Mouse (Mus musculus) left cerebral cortex, postnatal 4 days (tissue): ENCODE results near the gene Dnajb1. TPM values are rescaled to one million over a fixed set of nuclear protein-coding genes. Genes with fewer than 3 reads are reported as not detected.
A peak's percentile ranks its signal among the peaks of the same experiment; 100 is the strongest.
"Not testable (repeated sequence)": the region's sequence is repeated elsewhere in the genome, so short reads cannot be mapped to it uniquely, and the experiment has no call there.

Experiments used
- DNase-seq: peaks from one replicate; pipeline ENCODE4 v3.0.0-alpha.2; 2022
- intact Hi-C: fragments of 180-260 bp; cut with DNase I; formaldehyde crosslinking; loops from one replicate; pipeline ENCODE4 v1.15.1; 2025
- total RNA-seq, 2 experiments: library from RNA; stranded (reverse); gene quantifications; 2 replicates each; pipeline ENCODE4 v1.2.3; 2021

Gene Dnajb1
- total RNA-seq, 2 experiments from 2014 or later = 35.3 to 35.9 TPM

- intact Hi-C loops = no loop called here
- DNase-seq = no peak
Measured at GRCm38 (mm10) chr8:83577384-83577791, 30.6 kb upstream of the Dnajb1 start.

- no peak for DNase-seq
Measured at GRCm38 (mm10) chr8:83578131-83579055, 29.6 kb upstream of the Dnajb1 start.

GRCm38 (mm10) chr8:83579676-83580075 is 28.3 kb upstream of the Dnajb1 start:
- DNase-seq = no peak
- intact Hi-C loops = no loop called here

More at GRCm38 (mm10) chr8:83578131-83579055, 29.6 kb upstream of the Dnajb1 start:
- intact Hi-C loops = no loop called here

GRCm38 (mm10) chr8:83580826-83581225 is 27.2 kb upstream of the Dnajb1 start:
- intact Hi-C loops = no loop called here
- DNase-seq = no peak

GRCm38 (mm10) chr8:83582226-83582625 is 25.8 kb upstream of the Dnajb1 start:
- DNase-seq = no peak
- intact Hi-C loops = no loop called here

GRCm38 (mm10) chr8:83583236-83583635 is 24.8 kb upstream of the Dnajb1 start:
- DNase-seq = no peak
- intact Hi-C loops = no loop called here

GRCm38 (mm10) chr8:83584771-83585170 is 23.2 kb upstream of the Dnajb1 start:
- intact Hi-C loops = no loop called here

GRCm38 (mm10) chr8:83585333-83585732 is 22.7 kb upstream of the Dnajb1 start:
- DNase-seq = peak; percentile 48

More at GRCm38 (mm10) chr8:83584771-83585170, 23.2 kb upstream of the Dnajb1 start:
- DNase-seq = no peak

GRCm38 (mm10) chr8:83587644-83588043 is 20.3 kb upstream of the Dnajb1 start:
- no peak for DNase-seq
- intact Hi-C loops = no loop called here

More at GRCm38 (mm10) chr8:83585333-83585732, 22.7 kb upstream of the Dnajb1 start:
- intact Hi-C loops = no loop called here

- intact Hi-C loops = no loop called here
- no peak for DNase-seq
Measured at GRCm38 (mm10) chr8:83588886-83589285, 19.1 kb upstream of the Dnajb1 start.

GRCm38 (mm10) chr8:83590488-83591023 is 17.4 kb upstream of the Dnajb1 start:
- intact Hi-C loops = no loop called here
- DNase-seq = no peak

GRCm38 (mm10) chr8:83592682-83593081 is 15.3 kb upstream of the Dnajb1 start:
- DNase-seq = no peak
- intact Hi-C loops = no loop called here

GRCm38 (mm10) chr8:83593325-83594166 is 14.4 kb upstream of the Dnajb1 start:
- intact Hi-C loops = no loop called here
- DNase-seq = no peak

GRCm38 (mm10) chr8:83594167-83595049 is 13.6 kb upstream of the Dnajb1 start:
- peak; percentile 99 for DNase-seq
- intact Hi-C loops = no loop called here

- DNase-seq, intact Hi-C loops: not testable (repeated sequence)
Measured at GRCm38 (mm10) chr8:83595050-83595345, 13.0 kb upstream of the Dnajb1 start.

GRCm38 (mm10) chr8:83596369-83596768 is 11.6 kb upstream of the Dnajb1 start:
- intact Hi-C loops = no loop called here
- DNase-seq = no peak

- no peak for DNase-seq
- intact Hi-C loops = no loop called here
Measured at GRCm38 (mm10) chr8:83598146-83598545, 9.8 kb upstream of the Dnajb1 start.

- intact Hi-C loops = no loop called here
- DNase-seq = no peak
Measured at GRCm38 (mm10) chr8:83599814-83600213, 8.2 kb upstream of the Dnajb1 start.

GRCm38 (mm10) chr8:83602650-83603029 is 5.4 kb upstream of the Dnajb1 start:
- DNase-seq = no peak
- intact Hi-C loops = no loop called here

GRCm38 (mm10) chr8:83608398-83608829 is 421 bp downstream of the Dnajb1 start:
- intact Hi-C loops = no loop called here
- peak; percentile 83 for DNase-seq
